Mouse (Mus musculus) thymus, adult 2 months (tissue): ENCODE measurements at regions not wholly inside any gene's neighbourhood (a gene's known extent, or its start where the extent isn't known, plus 50 kb on each side); places are given as distances from the start of the nearest gene placed in this dataset.

Experiments
- CTCF ChIP-seq: fragments of 200-500 bp; IDR thresholded peaks from 2 replicates; pipeline ENCODE4 v1.5.1; 2012; ENCODE audit warnings: mild to moderate bottlenecking, control low read depth, low read length, moderate library complexity, borderline replicate concordance; ENCODE audit not compliant: control insufficient read depth, poor library complexity, insufficient read depth; ENCODE audit errors: extremely low read depth
- POLR2A ChIP-seq: fragments of 200-500 bp; IDR thresholded peaks from 2 replicates; pipeline ENCODE4 v1.6.1; 2012; ENCODE audit warnings: mild to moderate bottlenecking, low read length, control low read depth, moderate library complexity; ENCODE audit not compliant: control insufficient read depth, poor library complexity, insufficient read depth; ENCODE audit errors: extremely low read depth

- no peak for TF ChIP-seq CTCF
- no peak for TF ChIP-seq POLR2A
These were observed 176.7 kb downstream of the Mycn start for GRCm38 (mm10) chr12:12765055-12765454.
